Mouse (Mus musculus): ENCODE data around the gene Ajap1. TPM values are rescaled to one million over a fixed set of nuclear protein-coding genes. Genes with fewer than 3 reads are reported as not detected.

Gene Ajap1
- total RNA-seq (2021) = under 1 TPM; 0.27 to 0.31 TPM
- long read RNA-seq, experiment 1 = 0 reads
- long read RNA-seq, experiment 2, partial matches to known transcripts = 0 of 1 reads
- long read RNA-seq, experiment 2, other reads (novel, unspliced or antisense) = 1 of 1 reads

- DNase-seq (ENCODE audit: low spot score) = no peak
Observed at GRCm38 (mm10) chr4:153482459-153483338, at the start of gene Ajap1. Gene Ajap1, minus strand, starts transcription at chr4:153482811.

- DNase-seq (ENCODE audit: low spot score) = no peak
Observed at GRCm38 (mm10) chr4:153530536-153530935, 47.9 kb upstream of the Ajap1 start.

GRCm38 (mm10) chr4:153521601-153522000 lies 39.0 kb upstream of the Ajap1 start:
- no peak for DNase-seq (ENCODE audit: low spot score)

- no peak for DNase-seq (ENCODE audit: low spot score)
Observed at GRCm38 (mm10) chr4:153519888-153520287, 37.3 kb upstream of the Ajap1 start.

- no peak for DNase-seq (ENCODE audit: low spot score)
Observed at GRCm38 (mm10) chr4:153519289-153519688, 36.7 kb upstream of the Ajap1 start.

- no peak for DNase-seq (ENCODE audit: low spot score)
Observed at GRCm38 (mm10) chr4:153515786-153516185, 33.2 kb upstream of the Ajap1 start.

GRCm38 (mm10) chr4:153514071-153514470 lies 31.5 kb upstream of the Ajap1 start:
- no peak for DNase-seq (ENCODE audit: low spot score)

GRCm38 (mm10) chr4:153511530-153511929 lies 28.9 kb upstream of the Ajap1 start:
- DNase-seq (ENCODE audit: low spot score) = no peak

- DNase-seq (ENCODE audit: low spot score) = no peak
Observed at GRCm38 (mm10) chr4:153501936-153502335, 19.3 kb upstream of the Ajap1 start.

- no peak for DNase-seq (ENCODE audit: low spot score)
Observed at GRCm38 (mm10) chr4:153492444-153492843, 9.8 kb upstream of the Ajap1 start.

- no peak for DNase-seq (ENCODE audit: low spot score)
Observed at GRCm38 (mm10) chr4:153489116-153489515, 6.5 kb upstream of the Ajap1 start.

- DNase-seq (ENCODE audit: low spot score) = no peak
Observed at GRCm38 (mm10) chr4:153485913-153486312, 3.3 kb upstream of the Ajap1 start.

- peak; percentile 51 for DNase-seq (ENCODE audit: low spot score)
Observed at GRCm38 (mm10) chr4:153484392-153484791, 1.8 kb upstream of the Ajap1 start.

GRCm38 (mm10) chr4:153481361-153482234 lies 1.0 kb downstream of the Ajap1 start:
- DNase-seq (ENCODE audit: low spot score) = no peak

- DNase-seq (ENCODE audit: low spot score) = no peak
Observed at GRCm38 (mm10) chr4:153480551-153481262, 1.9 kb downstream of the Ajap1 start.

- DNase-seq (ENCODE audit: low spot score) = no peak
Observed at GRCm38 (mm10) chr4:153479144-153479543, 3.5 kb downstream of the Ajap1 start.

GRCm38 (mm10) chr4:153473480-153474252 lies 8.9 kb downstream of the Ajap1 start:
- no peak for DNase-seq (ENCODE audit: low spot score)

GRCm38 (mm10) chr4:153469712-153470111 lies 12.9 kb downstream of the Ajap1 start:
- DNase-seq (ENCODE audit: low spot score) = no peak

- DNase-seq (ENCODE audit: low spot score) = no peak
Observed at GRCm38 (mm10) chr4:153459934-153460333, 22.7 kb downstream of the Ajap1 start.

- no peak for DNase-seq (ENCODE audit: low spot score)
Observed at GRCm38 (mm10) chr4:153459503-153459902, 23.1 kb downstream of the Ajap1 start.

- no peak for DNase-seq (ENCODE audit: low spot score)
Observed at GRCm38 (mm10) chr4:153458821-153459220, 23.8 kb downstream of the Ajap1 start.

Measured in gastrocnemius, adult 18-20 months (tissue).